Mouse (Mus musculus) intestine, postnatal 0 days (tissue): ENCODE data around the gene Yrdc. TPM values are rescaled to one million over a fixed set of nuclear protein-coding genes. Genes with fewer than 3 reads are reported as not detected.

Source experiments
- ATAC-seq: fragments of 200-750 bp; cut with Nextera tagmentation; 2 replicates; pipeline ENCODE4 v1.8.0; 2017; ENCODE audit warnings: mild to moderate bottlenecking, moderate TSS enrichment, moderate library complexity
- H3K27ac ChIP-seq: fragments of 300-500 bp; sonication (generic); 2 replicates; pipeline ENCODE4 v1.5.1; 2014; ENCODE audit warnings: mild to moderate bottlenecking, low read depth, low read length, moderate library complexity
- H3K27me3 ChIP-seq: fragments of 300-500 bp; sonication (generic); replicated peaks from 2 replicates; pipeline ENCODE4 v1.6.1; 2014; ENCODE audit warnings: low read length, mixed read lengths; ENCODE audit not compliant: control insufficient read depth, insufficient read depth
- H3K36me3 ChIP-seq: fragments of 300-500 bp; sonication (generic); 2 replicates; pipeline ENCODE4 v1.6.1; 2014; ENCODE audit warnings: mild to moderate bottlenecking, moderate library complexity; ENCODE audit not compliant: control insufficient read depth, insufficient read depth
- H3K4me1 ChIP-seq: fragments of 300-500 bp; sonication (generic); replicated peaks from 2 replicates; pipeline ENCODE4 v1.6.1; 2014; ENCODE audit warnings: antibody characterized with exemption, low read length, mixed read lengths; ENCODE audit not compliant: control insufficient read depth, insufficient read depth
- H3K4me2 ChIP-seq: fragments of 300-500 bp; sonication (generic); replicated peaks from 2 replicates; pipeline ENCODE4 v1.6.1; 2014; ENCODE audit warnings: low read depth, mild to moderate bottlenecking, moderate library complexity
- H3K4me3 ChIP-seq: fragments of 300-500 bp; sonication (generic); 2 replicates; pipeline ENCODE4 v1.5.1; 2014; ENCODE audit warnings: low read depth, low read length
- H3K9ac ChIP-seq: fragments of 300-500 bp; sonication (generic); 2 replicates; pipeline ENCODE4 v1.6.1; 2014; ENCODE audit warnings: mild to moderate bottlenecking, low read depth, low read length
- H3K9me3 ChIP-seq: fragments of 300-500 bp; sonication (generic); 2 replicates; pipeline ENCODE4 v1.6.1; 2016; ENCODE audit warnings: mixed run types; ENCODE audit not compliant: control insufficient read depth
- CTCF ChIP-seq: sonication (generic); IDR thresholded peaks from 2 replicates; pipeline ENCODE4 v1.5.1; 2016; ENCODE audit warnings: low read depth, mild to moderate bottlenecking, control low read depth, antibody characterized with exemption, moderate library complexity
- WGBS: fragments of 180-500 bp; shearing (Covaris S2); extraction: QIAGEN DNeasy Blood & Tissue Kit; methylation state at CpG from one replicate; pipeline ENCODE4 v1.1.7; 2014; 5-methylcytosine and 5-hydroxymethylcytosine counted together
- polyA plus RNA-seq: library from polyadenylated mRNA; unstranded; fragments of >200 nt; fragmentation: Nextera tagmentation; extraction: Ambion mirVana; gene quantifications from 2 replicates; pipeline ENCODE4 v1.2.1, GENCODE M21; 2015

The Yrdc gene
- polyA plus RNA-seq, 1 experiment from 2014 or later, result 19.9 TPM

DNA sequence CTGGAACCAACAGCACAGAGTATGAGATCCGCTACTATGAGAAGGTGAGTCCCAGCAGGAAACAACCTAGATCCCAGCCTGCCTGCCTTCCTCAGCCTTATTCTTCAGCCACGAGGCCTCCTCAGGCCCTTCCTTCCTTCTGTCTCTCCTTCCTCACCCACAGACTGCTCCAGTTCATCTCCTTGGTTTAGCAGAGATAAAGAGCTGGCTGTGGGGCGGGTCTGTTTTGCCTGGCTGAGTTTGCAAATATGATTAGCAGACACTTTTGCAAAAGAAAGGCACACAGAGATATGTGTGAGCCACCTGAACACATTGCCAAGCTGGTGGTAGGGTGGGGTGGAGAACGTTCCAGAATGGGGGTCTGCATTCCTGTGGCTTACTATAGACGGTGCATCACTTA, 49.4 kb downstream of the Yrdc start:
- H3K4me1 ChIP-seq, result no peaks in the 10 kb centered on the region
- no peak overlapping the region for H3K4me3 ChIP-seq
- no peaks in the 10 kb centered on the region for H3K9me3 ChIP-seq
- H3K9ac ChIP-seq, result no peak overlapping the region
- 47% methylated on average over 5 of the region's 5 CpGs for WGBS
- ATAC-seq, result no peak
- TF ChIP-seq CTCF, result no peak
- H3K27ac ChIP-seq, result no peak overlapping the region
- peaks cover 13% of the 10 kb centered on the region for H3K27me3 ChIP-seq
- no peak overlapping the region for H3K4me2 ChIP-seq
- no peaks in the 10 kb centered on the region for H3K36me3 ChIP-seq

Other genes starting within 250 kb of the Yrdc start
- gene 3100002H09Rik, start 239.9 kb upstream of the Yrdc start, polyA plus RNA-seq, result not detected in 2 replicates
- 0.08 TPM in 1 of 2 replicates, not detected in the other for gene Pou3f1, start 193.9 kb upstream of the Yrdc start, polyA plus RNA-seq
- 29.6 and 32.3 TPM in 2 replicates for gene Utp11, start 157.1 kb upstream of the Yrdc start, polyA plus RNA-seq
- 3.8 TPM in 2 replicates for gene Fhl3, start 150.0 kb upstream of the Yrdc start, polyA plus RNA-seq
- 45.3 and 45.7 TPM in 2 replicates for gene Sf3a3, start 135.9 kb upstream of the Yrdc start, polyA plus RNA-seq
- 22.4 and 23.0 TPM in 2 replicates for gene Inpp5b, start 108.8 kb upstream of the Yrdc start, polyA plus RNA-seq
- 10.4 and 11.5 TPM in 2 replicates for gene Mtf1, start 48.6 kb upstream of the Yrdc start, polyA plus RNA-seq
- 58.8 and 59.4 TPM in 2 replicates for gene 1110065P20Rik, start 517 bp downstream of the Yrdc start, polyA plus RNA-seq
- gene Maneal, start 11.5 kb downstream of the Yrdc start, polyA plus RNA-seq, result 0.17 and 0.24 TPM in 2 replicates
- 0.03 and 0.04 TPM in 2 replicates for gene Epha10, start 30.2 kb downstream of the Yrdc start, polyA plus RNA-seq
- 4.3 and 4.7 TPM in 2 replicates for gene 9930104L06Rik, start 86.4 kb downstream of the Yrdc start, polyA plus RNA-seq
- 26.3 and 28.1 TPM in 2 replicates for gene Cdca8, start 88.6 kb downstream of the Yrdc start, polyA plus RNA-seq
- gene Rspo1, start 135.8 kb downstream of the Yrdc start, polyA plus RNA-seq, result 5.5 and 5.7 TPM in 2 replicates
- gene Gnl2, start 165.9 kb downstream of the Yrdc start, polyA plus RNA-seq, result 28.6 and 30.9 TPM in 2 replicates
- not detected in 2 replicates for gene Dnali1, start 215.0 kb downstream of the Yrdc start, polyA plus RNA-seq
- 13.6 and 15.5 TPM in 2 replicates for gene Snip1, start 216.0 kb downstream of the Yrdc start, polyA plus RNA-seq
- 23.0 and 24.8 TPM in 2 replicates for gene Meaf6, start 234.5 kb downstream of the Yrdc start, polyA plus RNA-seq